Mouse (Mus musculus) CH12.LX (cell line): ENCODE measurements around the gene Irgc1. TPM values are rescaled to one million over a fixed set of nuclear protein-coding genes. Genes with fewer than 3 reads are reported as not detected.

Experiments used
- DNase-seq: peaks from one replicate; pipeline ENCODE4 v3.0.0-alpha.2; 2013; ENCODE audit errors: extremely low read depth
- H3K27ac ChIP-seq: 2 replicates; pipeline ENCODE4 v1.5.1; 2012; ENCODE audit warnings: low read depth, mild to moderate bottlenecking, control low read depth, moderate library complexity; ENCODE audit not compliant: insufficient read depth
- H3K27me3 ChIP-seq: replicated peaks from 2 replicates; pipeline ENCODE3; 2012; ENCODE audit warnings: inconsistent platforms
- H3K36me3 ChIP-seq, 2 experiments: replicated peaks in 1 of 2; 2 replicates each; pipeline versions ENCODE3 to v1.6.1; 2012; ENCODE audit warnings: inconsistent platforms in 1 of 2, low read length in 1 of 2, mild to moderate bottlenecking in 1 of 2, mixed read lengths in 1 of 2, moderate library complexity in 1 of 2; ENCODE audit not compliant: control insufficient read depth in 1 of 2, insufficient read depth in 1 of 2
- H3K4me1 ChIP-seq, 2 experiments: 2 replicates each; pipeline ENCODE4 v1.6.1; 2012; ENCODE audit warnings: inconsistent platforms in 1 of 2, moderate library complexity in 1 of 2; ENCODE audit not compliant: insufficient read depth in 2 of 2, control insufficient read depth in 1 of 2
- H3K4me2 ChIP-seq: 2 replicates; pipeline ENCODE4 v1.6.1; 2012; ENCODE audit warnings: low read depth, mild to moderate bottlenecking, control low read depth; ENCODE audit not compliant: poor library complexity, insufficient read depth, severe bottlenecking
- H3K4me3 ChIP-seq, 3 experiments: fragments of 150-350 bp in 1 of 3; sonication (generic) in 1 of 3; replicated peaks in 1 of 3; 2 replicates each; pipeline versions ENCODE3 to v1.5.1; 2011 to 2012; ENCODE audit warnings: low read depth in 2 of 3, low read length in 2 of 3, mild to moderate bottlenecking in 2 of 3, moderate library complexity in 2 of 3, control low read depth in 1 of 3, improper control_type of control experiment in 1 of 3, inconsistent platforms in 1 of 3, mixed read lengths in 1 of 3; ENCODE audit not compliant: poor library complexity in 1 of 3
- H3K79me2 ChIP-seq: replicated peaks from 2 replicates; pipeline ENCODE4 v1.6.1; 2012; ENCODE audit warnings: mild to moderate bottlenecking, moderate library complexity; ENCODE audit not compliant: control insufficient read depth, poor library complexity, insufficient read depth, severe bottlenecking; ENCODE audit errors: extremely low read depth
- H3K9ac ChIP-seq: 2 replicates; pipeline ENCODE4 v1.6.1; 2012; ENCODE audit warnings: low read depth, mild to moderate bottlenecking, control low read depth, moderate library complexity; ENCODE audit not compliant: insufficient read depth
- H3K9me3 ChIP-seq: replicated peaks from 2 replicates; pipeline ENCODE3; 2012; ENCODE audit warnings: low read length, inconsistent platforms, mixed read lengths
- BHLHE40 ChIP-seq: IDR thresholded peaks from 2 replicates; pipeline ENCODE4 v1.6.1; 2011; ENCODE audit warnings: mild to moderate bottlenecking, low read depth, low read length, improper control_type of control experiment
- CTCF ChIP-seq, 2 experiments: IDR thresholded peaks in 1 of 2; conservative IDR thresholded peaks in 1 of 2; 2 replicates each; pipeline ENCODE4 v1.5.1; 2011 to 2012; ENCODE audit warnings: low read depth in 2 of 2, low read length in 2 of 2, improper control_type of control experiment in 1 of 2, inconsistent platforms in 1 of 2, mild to moderate bottlenecking in 1 of 2, moderate library complexity in 1 of 2
- EP300 ChIP-seq: IDR thresholded peaks from 2 replicates; pipeline ENCODE4 v1.6.1; 2011; ENCODE audit warnings: low read length, improper control_type of control experiment
- ETS1 ChIP-seq: conservative IDR thresholded peaks from 2 replicates; pipeline ENCODE4 v1.6.1; 2012; ENCODE audit warnings: low read depth, mild to moderate bottlenecking, inconsistent platforms, low read length, improper control_type of control experiment, moderate library complexity
- IRF4 ChIP-seq: IDR thresholded peaks from 2 replicates; pipeline ENCODE4 v1.6.1; 2014; ENCODE audit warnings: low read depth, mild to moderate bottlenecking, inconsistent platforms, low read length, improper control_type of control experiment
- JUN ChIP-seq: IDR thresholded peaks from 2 replicates; pipeline ENCODE4 v1.6.1; 2011; ENCODE audit warnings: low read depth, mild to moderate bottlenecking, low read length, improper control_type of control experiment, moderate library complexity; ENCODE audit not compliant: insufficient read depth
- JUND ChIP-seq: conservative IDR thresholded peaks from 2 replicates; pipeline ENCODE4 v1.6.1; 2011; ENCODE audit warnings: low read depth, low read length, improper control_type of control experiment
- MAX ChIP-seq: IDR thresholded peaks from 2 replicates; pipeline ENCODE4 v1.6.1; 2011; ENCODE audit warnings: low read length, improper control_type of control experiment
- MAZ ChIP-seq: IDR thresholded peaks from 2 replicates; pipeline ENCODE4 v1.6.1; 2012; ENCODE audit warnings: low read depth, mild to moderate bottlenecking, inconsistent platforms, low read length, improper control_type of control experiment, moderate library complexity
- MEF2A ChIP-seq: IDR thresholded peaks from 2 replicates; pipeline ENCODE4 v1.6.1; 2014; ENCODE audit warnings: low read depth, mild to moderate bottlenecking, inconsistent platforms, low read length, improper control_type of control experiment, borderline replicate concordance
- MXI1 ChIP-seq: IDR thresholded peaks from 2 replicates; pipeline ENCODE4 v1.6.1; 2011; ENCODE audit warnings: mild to moderate bottlenecking, low read depth, low read length, improper control_type of control experiment
- NRF1 ChIP-seq: IDR thresholded peaks from 2 replicates; pipeline ENCODE4 v1.6.1; 2014; ENCODE audit warnings: low read depth, mild to moderate bottlenecking, inconsistent platforms, low read length, improper control_type of control experiment, moderate library complexity
- PAX5 ChIP-seq: IDR thresholded peaks from 2 replicates; pipeline ENCODE4 v1.6.1; 2012; ENCODE audit warnings: low read length, inconsistent platforms, mixed read lengths
- POLR2A ChIP-seq: IDR thresholded peaks from 2 replicates; pipeline ENCODE4 v1.6.1; 2011; ENCODE audit warnings: low read depth, mild to moderate bottlenecking, improper control_type of control experiment, low read length
- RAD21 ChIP-seq: IDR thresholded peaks from 2 replicates; pipeline ENCODE4 v1.6.1; 2011; ENCODE audit warnings: low read depth, mild to moderate bottlenecking, low read length, improper control_type of control experiment, moderate library complexity
- SMC3 ChIP-seq: IDR thresholded peaks from 2 replicates; pipeline ENCODE4 v1.6.1; 2011; ENCODE audit warnings: low read depth, low read length, improper control_type of control experiment
- TBP ChIP-seq: conservative IDR thresholded peaks from 2 replicates; pipeline ENCODE4 v1.6.1; 2011; ENCODE audit warnings: low read depth, low read length, improper control_type of control experiment
- TCF12 ChIP-seq: IDR thresholded peaks from 2 replicates; pipeline ENCODE4 v1.6.1; 2014; ENCODE audit warnings: low read depth, mild to moderate bottlenecking, inconsistent platforms, low read length, improper control_type of control experiment
- UBTF ChIP-seq: IDR thresholded peaks from 2 replicates; pipeline ENCODE4 v1.6.1; 2012; ENCODE audit warnings: low read depth, mild to moderate bottlenecking, inconsistent platforms, low read length, improper control_type of control experiment, moderate library complexity
- USF2 ChIP-seq: conservative IDR thresholded peaks from 2 replicates; pipeline ENCODE4 v1.6.1; 2011; ENCODE audit warnings: low read depth, low read length, improper control_type of control experiment
- ZC3H11A ChIP-seq: IDR thresholded peaks from 2 replicates; pipeline ENCODE4 v1.6.1; 2012; ENCODE audit warnings: low read depth, mild to moderate bottlenecking, inconsistent platforms, low read length, improper control_type of control experiment
- ZKSCAN1 ChIP-seq: IDR thresholded peaks from 2 replicates; pipeline ENCODE4 v1.6.1; 2012; ENCODE audit warnings: low read depth, inconsistent platforms, low read length, improper control_type of control experiment, borderline replicate concordance
- ZNF384 ChIP-seq: IDR thresholded peaks from 2 replicates; pipeline ENCODE4 v1.6.1; 2012; ENCODE audit warnings: low read depth, low read length, improper control_type of control experiment, inconsistent platforms
- dilution Hi-C: fragments of 300-500 bp; cut with MboI; formaldehyde crosslinking; loops from 2 replicates; pipeline ENCODE4 v1.14.3; 2020; ENCODE audit warnings: low sequenced_read_pairs; ENCODE audit not compliant: extremely low pct_unique_long_range_greater_than_20kb, extremely low pct_ligation_motif_present
- in situ Hi-C: fragments of 300-500 bp; cut with MboI; formaldehyde crosslinking; loops from 3 replicates; pipeline ENCODE4 v1.14.3; 2019; ENCODE audit warnings: low sequenced_read_pairs, low pct_ligation_motif_present, low pct_unique_long_range_greater_than_20kb, mixed read lengths
- polyA plus RNA-seq: library from polyadenylated mRNA; unstranded; fragments of >175 nt; gene quantifications from 2 replicates; pipeline ENCODE4 v1.2.1, GENCODE M21; 2012; ENCODE audit warnings: low read depth; ENCODE audit not compliant: insufficient read length
- total RNA-seq, 2 experiments: library from RNA; depleted of rRNA; stranded (reverse); fragments of 300-350 nt in 1 of 2; fragments of >200 nt in 1 of 2; gene quantifications; 2 replicates each; pipeline ENCODE4 v1.2.3; 2012 to 2014

The Irgc1 gene
- total and polyA plus RNA-seq, 3 experiments, result not detected

DNA sequence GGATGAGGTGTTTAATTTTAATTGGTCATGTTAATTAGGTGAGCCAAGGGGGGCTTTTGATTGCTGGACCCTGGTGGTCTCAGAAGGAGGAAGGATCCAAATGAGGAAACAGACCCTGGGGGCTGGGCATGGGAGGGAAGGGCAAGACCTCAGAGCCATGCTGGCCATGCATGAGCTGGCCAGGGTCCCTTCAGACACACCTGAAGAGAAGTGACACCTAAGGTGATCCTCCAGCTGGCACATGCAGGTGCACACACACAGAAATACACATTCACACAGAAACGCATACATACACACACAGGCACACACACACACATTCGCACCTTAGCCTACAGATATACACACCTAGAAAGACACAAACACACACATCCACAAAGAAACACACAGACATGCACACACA is 27.6 kb upstream of the Irgc1 start:
- no peaks in the 10 kb centered on the region for H3K79me2 ChIP-seq
- H3K36me3 ChIP-seq, result no peaks in the 10 kb centered on the region
- dilution Hi-C loops, result no loop called here
- no peak overlapping the region for H3K27ac ChIP-seq
- H3K4me3 ChIP-seq, result no peak overlapping the region
- peaks cover 69% of the 10 kb centered on the region for H3K27me3 ChIP-seq
- TF ChIP-seq CTCF (conservative IDR thresholded peaks at IDR 0.05 in 1 of 2, IDR thresholded peaks at IDR 0.05 in 1 of 2; ENCODE audit: low read depth in 2 of 2, low read length in 2 of 2), result no peak
- TF ChIP-seq UBTF, result no peak
- no peak for TF ChIP-seq NRF1
- no peak for TF ChIP-seq ZC3H11A
- TF ChIP-seq MAZ, result no peak
- no peak for TF ChIP-seq JUN
- no peak for TF ChIP-seq MEF2A
- no peak for TF ChIP-seq RAD21
- no peak for TF ChIP-seq ETS1
- TF ChIP-seq ZNF384, result no peak
- no peak for TF ChIP-seq USF2
- no peak for TF ChIP-seq ZKSCAN1
- TF ChIP-seq BHLHE40, result no peak
- H3K4me1 ChIP-seq, result peaks cover 7 to 9% of the 10 kb centered on the region in 2 experiments
- DNase-seq, result no peak
- peaks cover 19% of the 10 kb centered on the region for H3K9me3 ChIP-seq
- H3K9ac ChIP-seq, result no peak overlapping the region
- in situ Hi-C loops, result loop anchor here (10.0 kb wide), 1 partner anchor 175 kb away; no protein-coding TSS in a partner anchor
- no peak overlapping the region for H3K4me2 ChIP-seq

- peaks cover 7 to 9% of the 10 kb centered on the region in 2 experiments for H3K4me1 ChIP-seq
- peaks cover 19% of the 10 kb centered on the region for H3K9me3 ChIP-seq
- H3K4me2 ChIP-seq, result no peak overlapping the region
- no peaks in the 10 kb centered on the region for H3K36me3 ChIP-seq
- no peak overlapping the region for H3K4me3 ChIP-seq
- dilution Hi-C loops, result no loop called here
- in situ Hi-C loops, result loop anchor here (10.0 kb wide), 1 partner anchor 176 kb away; no protein-coding TSS in a partner anchor
- no peak overlapping the region for H3K9ac ChIP-seq
- peaks cover 61% of the 10 kb centered on the region for H3K27me3 ChIP-seq
- H3K27ac ChIP-seq, result no peak overlapping the region
- DNase-seq, result no peak
- TF ChIP-seq IRF4 (no peak), JUN (no peak), TCF12 (no peak), MXI1 (no peak), ZKSCAN1 (no peak), SMC3 (no peak), JUND (no peak), MAX (no peak), EP300 (no peak), USF2 (no peak), PAX5 (no peak), POLR2A (no peak), TBP (no peak)
- no peaks in the 10 kb centered on the region for H3K79me2 ChIP-seq
Measured at GRCm38 (mm10) chr7:24478911-24479310, 26.8 kb upstream of the Irgc1 start.
